Mouse (Mus musculus) liver, adult 2 months (tissue): ENCODE data around the gene Rbp2. TPM values are rescaled to one million over a fixed set of nuclear protein-coding genes. Genes with fewer than 3 reads are reported as not detected.

Experiments
- DNase-seq: peaks from one replicate; pipeline ENCODE4 v3.0.0-alpha.2; 2011; ENCODE audit warnings: low read depth, low spot score; ENCODE audit errors: extremely low read depth
- H3K27ac ChIP-seq: fragments of 200-500 bp; replicated peaks from 2 replicates; pipeline ENCODE4 v1.5.1; 2012; ENCODE audit warnings: low read depth, mild to moderate bottlenecking, control low read depth, inconsistent platforms, low read length; ENCODE audit not compliant: insufficient read depth
- H3K27me3 ChIP-seq: fragments of 200-500 bp; 2 replicates; pipeline ENCODE4 v1.6.1; 2012; ENCODE audit warnings: mild to moderate bottlenecking, moderate library complexity, low read length, inconsistent platforms; ENCODE audit not compliant: control insufficient read depth, insufficient read depth
- H3K36me3 ChIP-seq: fragments of 200-500 bp; 2 replicates; pipeline ENCODE4 v1.6.1; 2012; ENCODE audit warnings: low read length, inconsistent platforms; ENCODE audit not compliant: control insufficient read depth, insufficient read depth
- H3K4me1 ChIP-seq: fragments of 200-500 bp; 2 replicates; pipeline ENCODE4 v1.6.1; 2011; ENCODE audit warnings: low read length; ENCODE audit not compliant: control insufficient read depth, insufficient read depth
- H3K4me3 ChIP-seq: fragments of 200-500 bp; 2 replicates; pipeline ENCODE4 v1.5.1; 2011; ENCODE audit warnings: low read depth, mild to moderate bottlenecking, control low read depth, low read length, moderate library complexity; ENCODE audit not compliant: insufficient read depth
- H3K79me2 ChIP-seq: fragments of 200-500 bp; 2 replicates; pipeline ENCODE4 v1.6.1; 2012; ENCODE audit warnings: inconsistent platforms, mild to moderate bottlenecking, low read length, moderate library complexity; ENCODE audit not compliant: control insufficient read depth, insufficient read depth
- H3K9ac ChIP-seq: fragments of 200-500 bp; 2 replicates; pipeline ENCODE4 v1.6.1; 2012; ENCODE audit warnings: low read depth, mild to moderate bottlenecking, control low read depth, inconsistent platforms, low read length
- CTCF ChIP-seq: fragments of 200-500 bp; IDR thresholded peaks from 2 replicates; pipeline ENCODE4 v1.5.1; 2011; ENCODE audit warnings: low read depth, low read length, control low read depth
- POLR2A ChIP-seq: fragments of 200-500 bp; IDR thresholded peaks from 2 replicates; pipeline ENCODE4 v1.6.1; 2011; ENCODE audit warnings: low read length, control low read depth; ENCODE audit not compliant: insufficient read depth; ENCODE audit errors: extremely low read depth
- WGBS: fragments of 180-500 bp; shearing (Covaris S2); methylation state at CpG from one replicate; pipeline ENCODE4 v1.1.7; 2018; 5-methylcytosine and 5-hydroxymethylcytosine counted together
- polyA plus RNA-seq: library from polyadenylated mRNA; depleted of rRNA; stranded (reverse); fragments of >200 nt; gene quantifications from 2 replicates; pipeline ENCODE4 v1.2.3, GENCODE M21; 2012
- total RNA-seq: library from RNA; depleted of rRNA; stranded (reverse); fragments of >200 nt; gene quantifications from 2 replicates; pipeline ENCODE4 v1.2.3, GENCODE M21; 2014

The Rbp2 gene
- total and polyA plus RNA-seq, 2 experiments: not detected

DNA sequence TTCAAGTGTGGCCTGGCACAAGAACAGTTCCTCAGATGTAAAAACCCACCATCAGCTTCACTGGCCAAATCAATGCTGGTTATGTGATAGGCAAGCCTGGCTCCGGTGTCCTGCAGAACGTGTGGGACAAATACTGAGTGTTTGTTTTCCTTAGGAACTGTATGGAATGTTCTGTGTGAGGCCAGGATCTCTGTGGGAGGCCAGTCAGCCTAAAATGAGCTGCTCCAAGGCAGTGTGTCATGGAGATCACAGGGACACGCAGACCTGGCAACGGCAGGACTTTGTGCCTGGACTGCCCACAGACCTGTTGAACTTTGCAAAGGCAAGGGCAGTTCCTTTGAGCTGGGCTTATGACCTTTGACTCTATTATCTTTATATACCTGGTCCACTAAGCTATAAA, 4.2 kb downstream of the Rbp2 start:
- no peaks in the 10 kb centered on the region for H3K36me3 ChIP-seq
- 13% methylated on average over 4 of the region's 4 CpGs for WGBS
- H3K4me3 ChIP-seq: no peak overlapping the region
- peaks cover 2% of the 10 kb centered on the region; the same call in 1 of the 2 replicates for H3K4me1 ChIP-seq
- H3K27ac ChIP-seq: no peak overlapping the region
- H3K27me3 ChIP-seq: no peaks in the 10 kb centered on the region
- H3K9ac ChIP-seq: no peak overlapping the region
- TF ChIP-seq POLR2A: no peak
- TF ChIP-seq CTCF: no peak
- no peaks in the 10 kb centered on the region for H3K79me2 ChIP-seq
- DNase-seq: peak; percentile 14

DNA sequence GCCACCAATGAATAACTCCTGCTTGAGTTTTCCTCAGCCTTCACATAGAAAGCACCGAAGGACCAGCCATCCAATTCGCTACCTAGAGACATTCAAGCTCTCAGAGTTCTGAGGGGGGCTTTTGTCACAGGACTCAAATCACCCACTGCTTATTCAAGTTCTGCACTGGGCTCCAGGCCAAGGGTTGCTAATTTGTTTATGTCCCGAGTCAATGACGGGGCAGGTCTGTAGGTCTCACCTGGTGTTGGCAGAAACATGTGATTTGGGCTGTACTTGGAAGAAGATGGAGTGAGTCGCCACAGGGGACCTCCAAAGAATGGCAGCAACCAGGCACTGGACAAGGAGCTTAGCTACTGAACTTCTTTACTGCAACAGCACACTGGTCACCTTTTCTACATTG, 5.2 kb downstream of the Rbp2 start:
- Histone ChIP-seq H3K79me2 (no peaks in the 10 kb centered on the region), H3K4me3 (no peak overlapping the region), H3K36me3 (no peaks in the 10 kb centered on the region), H3K27ac (no peak overlapping the region), H3K27me3 (no peaks in the 10 kb centered on the region), H3K9ac (no peak overlapping the region), H3K4me1 (no peaks in the 10 kb centered on the region)
- DNase-seq: no peak
- 71% methylated on average over 5 of the region's 5 CpGs for WGBS
- TF ChIP-seq CTCF: no peak
- no peak for TF ChIP-seq POLR2A

DNA sequence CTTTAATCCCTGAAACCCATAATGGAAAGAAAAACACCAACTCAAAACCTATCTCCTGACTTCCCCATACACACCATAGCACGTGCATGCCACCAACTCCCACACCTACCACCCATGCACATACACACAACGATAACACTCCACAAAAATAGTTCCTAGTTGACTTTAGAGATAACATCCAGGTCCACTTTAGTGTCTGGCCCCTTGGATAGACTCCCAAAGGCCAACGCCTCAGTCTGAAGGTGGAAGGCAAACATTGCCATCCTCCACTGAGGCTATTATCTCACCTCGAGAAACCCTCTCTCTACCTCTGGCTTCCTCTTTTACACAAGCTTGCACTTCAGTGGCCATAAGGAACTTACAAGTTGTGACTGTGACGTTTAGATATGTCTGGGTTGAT, 6.3 kb downstream of the Rbp2 start:
- no peak overlapping the region for H3K9ac ChIP-seq
- 73% methylated on average over 5 of the region's 5 CpGs for WGBS
- no peaks in the 10 kb centered on the region for H3K36me3 ChIP-seq
- H3K27ac ChIP-seq: no peak overlapping the region
- no peaks in the 10 kb centered on the region for H3K27me3 ChIP-seq
- DNase-seq: no peak
- no peaks in the 10 kb centered on the region for H3K79me2 ChIP-seq
- no peaks in the 10 kb centered on the region for H3K4me1 ChIP-seq
- no peak overlapping the region for H3K4me3 ChIP-seq
- no peak for TF ChIP-seq POLR2A
- no peak for TF ChIP-seq CTCF

DNA sequence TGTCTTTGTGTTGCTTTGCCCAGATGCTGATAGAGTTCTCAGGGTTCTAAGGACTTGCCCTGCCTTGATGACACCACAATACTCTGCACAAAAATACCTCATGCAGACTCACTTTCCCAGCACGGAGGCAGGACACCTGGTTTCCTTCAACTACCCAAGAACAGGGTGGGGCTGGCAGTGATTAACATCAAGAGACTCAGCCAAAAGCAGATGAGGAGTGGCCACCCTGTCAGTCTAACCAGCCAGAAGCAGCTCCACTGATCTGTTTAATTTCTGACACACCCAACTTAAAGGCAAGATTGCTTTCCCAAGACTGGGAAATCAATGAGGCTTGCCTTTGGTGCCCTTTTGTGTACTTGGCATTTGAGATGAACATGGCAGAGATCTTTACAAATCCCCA, 6.9 kb downstream of the Rbp2 start:
- Histone ChIP-seq H3K4me3 (no peak overlapping the region), H3K27ac (no peak overlapping the region)

DNA sequence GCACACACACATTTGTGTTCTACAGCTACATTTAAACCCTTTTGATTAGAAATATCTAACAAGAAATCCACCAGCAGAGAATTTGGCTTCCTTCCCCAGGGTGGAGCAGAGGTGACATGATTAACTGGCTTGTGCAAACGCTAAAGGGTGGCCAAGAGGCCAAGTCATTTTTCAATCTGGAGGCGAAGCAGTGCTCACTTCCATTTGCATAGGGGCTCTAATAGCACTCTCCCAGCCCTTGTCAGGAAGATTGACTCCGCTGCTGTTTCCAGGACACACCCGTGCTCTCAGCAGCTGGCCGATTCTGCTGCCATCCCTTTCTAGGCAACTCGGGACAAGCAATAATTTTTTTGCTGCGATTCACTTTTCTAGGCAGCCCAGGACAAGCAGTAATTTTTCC, 11.2 kb downstream of the Rbp2 start:
- H3K9ac ChIP-seq: no peak overlapping the region
- no peak for DNase-seq

More for the DNA sequence above, 6.9 kb downstream of the Rbp2 start:
- H3K4me1 ChIP-seq: no peaks in the 10 kb centered on the region
- H3K79me2 ChIP-seq: no peaks in the 10 kb centered on the region
- WGBS: 84% methylated on average over 1 of the region's 1 CpGs
- H3K9ac ChIP-seq: no peak overlapping the region
- no peak for DNase-seq
- H3K36me3 ChIP-seq: no peaks in the 10 kb centered on the region
- no peak for TF ChIP-seq CTCF
- TF ChIP-seq POLR2A: no peak
- no peaks in the 10 kb centered on the region for H3K27me3 ChIP-seq

DNA sequence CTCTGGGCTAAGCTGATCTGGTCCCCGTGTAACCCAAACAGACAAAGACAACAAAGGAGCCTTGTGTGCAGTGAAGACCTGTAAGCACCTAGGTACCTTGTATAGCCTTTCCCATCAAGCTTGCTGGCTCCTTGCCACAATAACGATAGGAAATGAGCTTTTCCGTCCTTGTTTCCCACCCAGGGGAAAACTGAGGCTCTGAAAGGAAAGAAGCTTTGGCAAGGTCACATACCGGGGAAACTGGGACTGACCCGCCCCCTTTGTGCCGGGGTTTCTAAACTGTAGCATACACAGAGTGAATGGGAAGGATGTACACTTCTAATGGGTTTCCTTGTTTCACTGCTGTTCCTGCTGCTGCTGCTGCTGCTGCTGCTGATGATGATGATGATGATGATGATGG, 12.1 kb downstream of the Rbp2 start:
- no peaks in the 10 kb centered on the region for H3K4me1 ChIP-seq
- H3K79me2 ChIP-seq: no peaks in the 10 kb centered on the region
- TF ChIP-seq POLR2A (no peak), CTCF (no peak)
- WGBS: 62% methylated on average over 6 of the region's 6 CpGs
- H3K9ac ChIP-seq: no peak overlapping the region
- no peaks in the 10 kb centered on the region for H3K36me3 ChIP-seq
- H3K27ac ChIP-seq: no peak overlapping the region
- H3K4me3 ChIP-seq: no peak overlapping the region
- no peaks in the 10 kb centered on the region for H3K27me3 ChIP-seq
- no peak for DNase-seq

More for the DNA sequence above, 11.2 kb downstream of the Rbp2 start:
- no peak for TF ChIP-seq POLR2A
- no peak for TF ChIP-seq CTCF
- WGBS: 43% methylated on average over 7 of the region's 7 CpGs
- Histone ChIP-seq H3K27me3 (no peaks in the 10 kb centered on the region), H3K36me3 (no peaks in the 10 kb centered on the region), H3K4me3 (no peak overlapping the region), H3K4me1 (no peaks in the 10 kb centered on the region), H3K27ac (no peak overlapping the region), H3K79me2 (no peaks in the 10 kb centered on the region)
